Mouse (Mus musculus): ENCODE data around the gene Spock1. TPM values are rescaled to one million over a fixed set of nuclear protein-coding genes. Genes with fewer than 3 reads are reported as not detected.
"Not testable (repeated sequence)": the region's sequence is repeated elsewhere in the genome, so short reads cannot be mapped to it uniquely, and the experiment has no call there.

The Spock1 gene
- total RNA-seq, 1 experiment from 2014 or later = not detected

- ATAC-seq (replicated peaks; ENCODE audit: insufficient number of reproducible peaks, low FRiP score, low TSS enrichment, poor library complexity, severe bottlenecking) = no peak
Measured at GRCm38 (mm10) chr13:57638820-57639219, 269.3 kb downstream of the Spock1 start.

GRCm38 (mm10) chr13:57637606-57638132 is 270.5 kb downstream of the Spock1 start:
- no peak for ATAC-seq (replicated peaks; ENCODE audit: insufficient number of reproducible peaks, low FRiP score, low TSS enrichment, poor library complexity, severe bottlenecking)

- ATAC-seq (replicated peaks; ENCODE audit: insufficient number of reproducible peaks, low FRiP score, low TSS enrichment, poor library complexity, severe bottlenecking) = no peak
Measured at GRCm38 (mm10) chr13:57637080-57637572, 271.0 kb downstream of the Spock1 start.

DNA sequence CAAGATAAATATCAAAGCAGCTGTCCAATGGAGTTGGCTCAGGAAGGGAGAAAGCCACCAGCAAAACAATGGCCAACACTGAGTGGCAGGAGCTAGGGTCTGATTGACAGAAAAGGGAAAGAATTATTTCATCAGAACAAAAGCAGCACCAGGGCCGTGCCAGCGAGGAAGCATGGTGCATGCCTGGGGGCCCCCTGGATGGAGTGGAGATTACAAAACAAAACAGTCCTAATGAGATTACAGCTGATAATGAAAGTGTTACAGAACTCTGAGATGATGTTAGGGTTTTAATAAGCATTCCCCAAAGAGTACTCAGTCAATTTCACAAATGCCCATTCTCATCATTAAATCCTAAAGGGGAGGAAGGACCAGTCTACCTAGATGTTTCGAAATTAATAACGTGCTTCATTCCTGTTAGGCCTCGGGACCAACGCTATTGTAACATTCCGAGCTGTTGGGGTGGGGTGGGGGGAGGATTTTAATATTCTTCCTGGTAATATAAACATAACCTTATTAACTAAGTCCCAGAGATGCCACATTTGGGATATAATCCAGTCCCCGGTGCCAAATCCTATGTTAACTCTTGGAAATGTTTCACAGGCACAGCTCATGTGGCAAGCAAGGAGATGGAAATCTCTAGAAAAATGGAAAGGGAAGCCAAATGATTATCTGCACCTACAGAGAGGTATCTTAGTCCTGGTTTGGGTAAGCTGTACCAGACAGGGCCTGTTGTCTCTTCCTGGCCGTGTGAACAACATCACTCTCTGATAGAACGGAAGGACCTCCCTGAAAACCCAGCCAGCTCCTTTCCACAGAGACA is 271.7 kb downstream of the Spock1 start:
- no peak for ATAC-seq (replicated peaks; ENCODE audit: insufficient number of reproducible peaks, low FRiP score, low TSS enrichment, poor library complexity, severe bottlenecking)

DNA sequence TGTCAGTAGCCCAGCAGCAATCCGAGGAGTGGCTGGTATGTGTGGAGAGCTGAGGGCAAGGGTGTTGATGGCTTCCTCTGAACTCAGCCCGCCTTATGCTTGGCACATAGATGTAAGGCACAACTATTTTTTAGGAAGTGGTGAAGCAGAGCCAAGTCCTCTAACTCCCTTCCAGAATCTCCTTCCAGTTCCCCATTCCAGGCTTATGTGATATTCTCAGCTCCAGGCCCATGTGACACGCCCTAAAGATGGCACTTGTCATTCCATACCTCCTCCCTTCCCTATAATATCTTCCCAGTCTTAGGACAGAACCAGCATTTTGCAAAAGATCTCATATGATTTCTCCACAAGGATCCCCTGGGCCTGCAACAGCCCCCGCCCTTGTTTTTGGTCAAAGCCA is 277.6 kb downstream of the Spock1 start:
- ATAC-seq (replicated peaks; ENCODE audit: insufficient number of reproducible peaks, low FRiP score, low TSS enrichment, poor library complexity, severe bottlenecking) = no peak

DNA sequence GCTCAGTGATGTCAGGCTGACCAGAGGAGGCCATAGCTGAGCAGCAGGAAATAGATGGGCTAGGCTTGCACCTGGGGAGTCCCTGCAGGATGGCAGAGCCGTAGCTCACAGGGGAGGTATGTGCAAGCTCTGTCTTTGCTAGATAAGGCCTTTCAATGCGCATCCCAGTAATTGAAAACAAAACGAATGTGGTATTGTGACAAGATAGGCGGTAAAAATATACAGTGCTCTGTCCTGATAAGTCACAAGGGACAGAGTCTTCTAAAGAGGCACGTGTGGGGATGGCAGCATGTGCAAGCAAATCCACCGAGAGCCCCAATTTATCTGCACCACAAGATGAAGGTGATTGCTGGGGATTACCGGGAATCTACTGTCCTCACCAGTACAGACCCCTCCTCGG is 279.9 kb downstream of the Spock1 start:
- no peak for ATAC-seq (replicated peaks; ENCODE audit: insufficient number of reproducible peaks, low FRiP score, low TSS enrichment, poor library complexity, severe bottlenecking)

GRCm38 (mm10) chr13:57626434-57626833 is 281.7 kb downstream of the Spock1 start:
- ATAC-seq (replicated peaks; ENCODE audit: insufficient number of reproducible peaks, low FRiP score, low TSS enrichment, poor library complexity, severe bottlenecking) = no peak

DNA sequence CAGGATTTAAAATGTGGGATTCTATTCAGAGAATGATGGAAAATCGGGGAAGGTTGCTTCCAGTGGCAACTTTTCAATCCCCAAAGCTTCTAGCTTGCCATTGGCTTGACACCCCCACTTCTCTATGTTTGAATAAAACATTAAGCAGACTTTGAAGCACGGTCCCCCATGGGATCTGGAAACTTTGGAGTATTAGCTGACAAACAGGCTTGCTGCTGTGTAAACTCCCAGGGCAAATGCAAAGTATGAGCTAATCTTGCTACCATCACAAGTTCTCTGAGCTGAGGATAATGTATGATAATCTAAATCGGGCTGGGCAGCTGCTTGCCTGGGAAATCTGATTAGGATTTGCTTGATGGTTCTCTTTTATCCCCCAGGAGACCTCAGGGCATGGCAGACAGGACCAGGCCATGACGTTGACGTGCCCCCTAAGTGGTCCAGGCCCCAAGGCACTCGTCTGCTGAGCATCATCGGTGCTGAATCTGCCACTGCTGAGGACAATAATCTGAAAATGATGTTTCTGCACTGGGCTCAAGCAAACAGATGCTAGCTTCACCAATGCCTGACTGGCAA is 284.1 kb downstream of the Spock1 start:
- no peak for ATAC-seq (replicated peaks; ENCODE audit: insufficient number of reproducible peaks, low FRiP score, low TSS enrichment, poor library complexity, severe bottlenecking)

GRCm38 (mm10) chr13:57619079-57619768 is 288.9 kb downstream of the Spock1 start:
- no peak for ATAC-seq (replicated peaks; ENCODE audit: insufficient number of reproducible peaks, low FRiP score, low TSS enrichment, poor library complexity, severe bottlenecking)

DNA sequence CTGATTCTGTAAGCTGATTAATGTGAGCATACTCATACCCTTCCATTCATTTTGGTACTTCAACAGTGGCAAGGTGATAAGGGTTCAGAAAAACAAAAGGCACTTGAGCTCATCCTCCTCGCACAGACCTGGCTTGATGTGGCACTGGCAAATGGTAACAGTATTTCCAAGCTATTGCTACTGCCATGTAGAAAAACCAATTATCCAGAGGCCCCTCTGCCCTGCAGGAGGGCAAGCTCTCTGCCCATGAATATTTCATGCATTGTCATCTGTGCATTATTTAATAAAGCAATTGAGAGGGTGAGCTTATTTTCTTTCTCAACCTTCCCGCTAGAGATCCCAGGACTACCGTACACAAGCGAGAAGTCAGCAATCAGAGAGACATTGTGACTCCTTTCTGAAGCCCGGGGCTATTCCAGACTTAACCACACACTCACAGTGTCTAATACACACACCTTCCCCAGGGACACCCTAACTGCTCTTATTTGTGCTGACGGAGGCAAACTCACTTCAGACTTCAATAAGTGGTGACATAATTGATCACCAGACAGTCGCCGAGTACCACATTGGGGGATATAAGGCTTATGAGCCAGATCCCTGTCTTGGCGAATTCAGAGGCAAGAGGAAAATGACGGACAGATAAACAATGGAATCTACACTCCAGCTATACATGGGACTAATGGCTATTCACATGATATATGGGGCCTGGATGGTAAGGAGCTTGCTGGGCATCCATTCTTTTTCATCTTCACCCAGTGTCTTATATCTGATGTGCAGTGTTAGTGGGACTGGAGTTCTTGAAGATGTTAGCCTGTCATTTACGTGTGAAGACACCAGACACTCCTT is 296.6 kb downstream of the Spock1 start:
- no peak for ATAC-seq (replicated peaks; ENCODE audit: insufficient number of reproducible peaks, low FRiP score, low TSS enrichment, poor library complexity, severe bottlenecking)

GRCm38 (mm10) chr13:57609946-57610345 is 298.2 kb downstream of the Spock1 start:
- no peak for ATAC-seq (replicated peaks; ENCODE audit: insufficient number of reproducible peaks, low FRiP score, low TSS enrichment, poor library complexity, severe bottlenecking)

GRCm38 (mm10) chr13:57604437-57604836 is 303.7 kb downstream of the Spock1 start:
- ATAC-seq (replicated peaks; ENCODE audit: insufficient number of reproducible peaks, low FRiP score, low TSS enrichment, poor library complexity, severe bottlenecking) = no peak

- ATAC-seq (replicated peaks; ENCODE audit: insufficient number of reproducible peaks, low FRiP score, low TSS enrichment, poor library complexity, severe bottlenecking) = no peak
Measured at GRCm38 (mm10) chr13:57603226-57603625, 304.9 kb downstream of the Spock1 start.

DNA sequence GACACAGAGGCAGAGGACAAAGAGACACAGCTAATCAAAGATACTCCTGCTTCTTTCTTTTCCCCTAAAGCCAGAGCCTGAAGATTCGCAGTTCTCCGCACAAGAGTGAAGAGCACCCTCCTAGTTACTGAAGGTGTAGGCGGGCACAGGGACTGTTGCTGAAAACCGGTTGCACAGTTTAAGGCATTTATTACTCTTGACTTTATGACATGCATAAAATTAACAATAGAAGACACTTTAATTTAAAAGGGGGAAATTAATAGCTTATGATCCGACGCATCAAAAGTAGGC is 312.4 kb downstream of the Spock1 start:
- no peak for ATAC-seq (replicated peaks; ENCODE audit: insufficient number of reproducible peaks, low FRiP score, low TSS enrichment, poor library complexity, severe bottlenecking)

DNA sequence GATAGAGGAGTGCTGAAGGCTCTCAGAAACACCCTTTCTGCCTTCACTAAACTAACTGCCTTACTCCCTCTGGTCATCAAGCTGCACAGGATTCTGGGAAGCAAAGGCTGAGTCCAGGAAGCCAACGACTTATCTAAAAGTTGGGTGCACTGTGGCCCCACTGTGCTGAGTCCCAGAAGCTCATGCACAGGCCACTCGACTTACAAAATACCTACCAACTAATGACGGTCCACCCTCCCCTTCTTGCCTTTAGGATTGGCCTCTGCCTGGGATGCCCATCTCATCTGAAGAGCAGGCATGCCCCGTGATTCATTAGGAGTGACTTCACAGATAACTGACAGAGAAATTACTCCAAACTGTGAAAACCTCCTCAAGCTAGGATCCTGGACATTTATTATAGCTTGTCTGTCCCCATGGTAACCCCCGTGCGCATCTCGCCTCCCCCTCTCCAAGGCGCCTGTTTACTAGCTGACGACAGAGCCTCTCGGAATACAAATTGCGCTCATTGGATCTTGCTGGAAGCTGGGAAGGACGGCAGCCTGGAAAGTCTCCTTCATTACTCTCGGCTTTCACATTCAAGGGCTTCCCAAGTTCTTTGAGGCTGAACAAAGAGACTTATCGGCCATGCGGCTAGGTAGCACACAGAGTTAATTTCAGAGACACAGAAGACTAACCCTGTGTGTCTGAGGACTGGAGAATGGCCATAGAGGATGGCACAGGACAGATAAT is 312.9 kb downstream of the Spock1 start:
- no peak for ATAC-seq (replicated peaks; ENCODE audit: insufficient number of reproducible peaks, low FRiP score, low TSS enrichment, poor library complexity, severe bottlenecking)

- ATAC-seq (replicated peaks; ENCODE audit: insufficient number of reproducible peaks, low FRiP score, low TSS enrichment, poor library complexity, severe bottlenecking) = not testable (repeated sequence)
Measured at GRCm38 (mm10) chr13:57589338-57589914, 318.7 kb downstream of the Spock1 start.

- ATAC-seq (replicated peaks; ENCODE audit: insufficient number of reproducible peaks, low FRiP score, low TSS enrichment, poor library complexity, severe bottlenecking) = no peak
Measured at GRCm38 (mm10) chr13:57588558-57589273, 319.4 kb downstream of the Spock1 start.

All from monocyte, adult 5-6 weeks (primary cell).